ENCODE assay signal across 10 mouse cellular contexts in genomic region chr9:56534727-56535126, GRCm38 (mm10).
DNase-seq lines count a peak whose midpoint lies in the region; ATAC-seq lines count a peak whose summit lies in the region.
"Had no signal": no experiment of that assay in that cellular context is flagged by ENCODE, and none has a peak within 500 bp of the region (broad histone marks: within the 10 kb centered on the region; RNA-seq: fewer than 3 reads in every experiment).

No protein-coding gene starts in this region.

- DNase-seq in heart, postnatal 10 days, result no peak
- no peak for DNase-seq in midbrain, embryonic 14.5 days
- no peak for DNase-seq in midbrain, embryonic 10.5 days (ENCODE audit: low spot score)
- no peak for DNase-seq in hindbrain, embryonic 14.5 days (ENCODE audit: low spot score)
- peak; percentile 56 for DNase-seq in testis, postnatal 10 days (ENCODE audit: low spot score)
- no peak for DNase-seq in cerebellum, adult 11-12 months
- no peak for DNase-seq in spleen, postnatal 4 days (ENCODE audit: low spot score in 2 of 2)

- H3K27ac ChIP-seq in heart, embryonic 15.5 days, result no peak overlapping the region
- H3K27ac ChIP-seq in midbrain, embryonic 14.5 days (replicated peaks; ENCODE audit: low read depth, low read length), result peak overlapping the region; percentile 62
- no peak overlapping the region for H3K27ac ChIP-seq in midbrain, embryonic 10.5 days (replicated peaks)
- peak overlapping the region; percentile 68; the same call in 1 of the 2 replicates for H3K27ac ChIP-seq in hindbrain, embryonic 14.5 days

- no peak overlapping the region for H3K9ac ChIP-seq in heart, embryonic 15.5 days
- H3K9ac ChIP-seq in midbrain, embryonic 14.5 days (replicated peaks; ENCODE audit: low read length), result no peak overlapping the region
- H3K9ac ChIP-seq in hindbrain, embryonic 14.5 days, result no peak overlapping the region

- H3K9me3 ChIP-seq in heart, embryonic 15.5 days (replicated peaks), result no peaks in the 10 kb centered on the region
- no peaks in the 10 kb centered on the region for H3K9me3 ChIP-seq in midbrain, embryonic 14.5 days (ENCODE audit: control insufficient read depth, low read length)
- H3K9me3 ChIP-seq in midbrain, embryonic 10.5 days (replicated peaks), result no peaks in the 10 kb centered on the region
- no peaks in the 10 kb centered on the region for H3K9me3 ChIP-seq in hindbrain, embryonic 14.5 days (ENCODE audit: control insufficient read depth, low read length)

- H3K4me3 ChIP-seq in heart, embryonic 15.5 days, result no peak overlapping the region
- no peak overlapping the region for H3K4me3 ChIP-seq in midbrain, embryonic 14.5 days (replicated peaks; ENCODE audit: low read depth, low read length)
- H3K4me3 ChIP-seq in midbrain, embryonic 10.5 days, result no peak overlapping the region
- H3K4me3 ChIP-seq in hindbrain, embryonic 14.5 days (replicated peaks; ENCODE audit: low read length), result no peak overlapping the region
- H3K4me3 ChIP-seq: erythroblast, embryonic 14.5 days had no signal

- no peaks in the 10 kb centered on the region for H3K27me3 ChIP-seq in heart, embryonic 15.5 days
- no peaks in the 10 kb centered on the region; the same call in 1 of the 2 replicates for H3K27me3 ChIP-seq in midbrain, embryonic 14.5 days (ENCODE audit: control insufficient read depth, insufficient read depth, low read length)
- H3K27me3 ChIP-seq in midbrain, embryonic 10.5 days (ENCODE audit: low read depth, poor library complexity, severe bottlenecking), result peaks cover 99% of the 10 kb centered on the region
- H3K27me3 ChIP-seq in hindbrain, embryonic 14.5 days (ENCODE audit: control insufficient read depth, insufficient read depth, low read length), result no peaks in the 10 kb centered on the region
- H3K27me3 ChIP-seq: Patski had no signal

- H3K36me3 ChIP-seq in heart, embryonic 15.5 days, result no peaks in the 10 kb centered on the region
- H3K36me3 ChIP-seq in midbrain, embryonic 14.5 days (ENCODE audit: control insufficient read depth, insufficient read depth, low read length), result no peaks in the 10 kb centered on the region
- H3K36me3 ChIP-seq in midbrain, embryonic 10.5 days, result no peaks in the 10 kb centered on the region
- no peaks in the 10 kb centered on the region for H3K36me3 ChIP-seq in hindbrain, embryonic 14.5 days (replicated peaks; ENCODE audit: control insufficient read depth, insufficient read depth)

- WGBS in heart, embryonic 15.5 days, result 50% methylated on average over 7 of the region's 7 CpGs
- 53% methylated on average over 7 of the region's 7 CpGs for WGBS in midbrain, embryonic 14.5 days
- WGBS in midbrain, embryonic 10.5 days, result 58% methylated on average over 7 of the region's 7 CpGs
- WGBS in hindbrain, embryonic 14.5 days, result 51% methylated on average over 7 of the region's 7 CpGs

- intact Hi-C loops in heart, postnatal 10 days (cut with DNase I), result no loop called here

- peaks cover 16% of the 10 kb centered on the region for H3K4me1 ChIP-seq in heart, embryonic 15.5 days (replicated peaks)
- H3K4me1 ChIP-seq in midbrain, embryonic 14.5 days (ENCODE audit: control insufficient read depth, insufficient read depth, low read length), result peaks cover 22% of the 10 kb centered on the region
- H3K4me1 ChIP-seq in midbrain, embryonic 10.5 days, result peaks cover 37% of the 10 kb centered on the region
- peaks cover 9% of the 10 kb centered on the region for H3K4me1 ChIP-seq in hindbrain, embryonic 14.5 days (replicated peaks; ENCODE audit: control insufficient read depth, insufficient read depth, low read length)

- H3K4me2 ChIP-seq in heart, embryonic 15.5 days, result no peak overlapping the region
- H3K4me2 ChIP-seq in midbrain, embryonic 14.5 days (ENCODE audit: low read length), result no peak overlapping the region
- no peak overlapping the region for H3K4me2 ChIP-seq in hindbrain, embryonic 14.5 days (replicated peaks)

- ATAC-seq in heart, embryonic 15.5 days (replicated peaks; ENCODE audit: insufficient number of reproducible peaks, insufficient read depth, low FRiP score, low read depth), result 0 out of 2 replicates have a peak, but pooled peaks have one; percentile 15
- no peak for ATAC-seq in midbrain, embryonic 14.5 days (ENCODE audit: low FRiP score, low TSS enrichment)
- ATAC-seq in hindbrain, embryonic 14.5 days (ENCODE audit: low FRiP score), result no peak
- ATAC-seq: Patski had no signal

Comparison
In these comparisons a context has a peak if more than half of its experiments do, and no peak if none do; other contexts are left out.
1. H3K27ac ChIP-seq: peak in midbrain, embryonic 14.5 days (single experiment) and hindbrain, embryonic 14.5 days (single experiment); none in heart, embryonic 15.5 days (single experiment) and midbrain, embryonic 10.5 days (single experiment).